Mouse (Mus musculus): Measurements from ENCODE around the gene B830017H08Rik.

- TF ChIP-seq POLR2A (IDR thresholded peaks at IDR 0.05; ENCODE audit: low read depth, low read length): no peak
- TF ChIP-seq CTCF (IDR thresholded peaks at IDR 0.05; ENCODE audit: extremely low read depth, insufficient read length, insufficient replicate concordance, low read depth, low read length): no peak
Measured at GRCm38 (mm10) chr16:17785337-17785736, 47.6 kb upstream of the B830017H08Rik start.
